Comparison of ENCODE assay signal across 9 mouse cellular contexts in the genomic region with DNA sequence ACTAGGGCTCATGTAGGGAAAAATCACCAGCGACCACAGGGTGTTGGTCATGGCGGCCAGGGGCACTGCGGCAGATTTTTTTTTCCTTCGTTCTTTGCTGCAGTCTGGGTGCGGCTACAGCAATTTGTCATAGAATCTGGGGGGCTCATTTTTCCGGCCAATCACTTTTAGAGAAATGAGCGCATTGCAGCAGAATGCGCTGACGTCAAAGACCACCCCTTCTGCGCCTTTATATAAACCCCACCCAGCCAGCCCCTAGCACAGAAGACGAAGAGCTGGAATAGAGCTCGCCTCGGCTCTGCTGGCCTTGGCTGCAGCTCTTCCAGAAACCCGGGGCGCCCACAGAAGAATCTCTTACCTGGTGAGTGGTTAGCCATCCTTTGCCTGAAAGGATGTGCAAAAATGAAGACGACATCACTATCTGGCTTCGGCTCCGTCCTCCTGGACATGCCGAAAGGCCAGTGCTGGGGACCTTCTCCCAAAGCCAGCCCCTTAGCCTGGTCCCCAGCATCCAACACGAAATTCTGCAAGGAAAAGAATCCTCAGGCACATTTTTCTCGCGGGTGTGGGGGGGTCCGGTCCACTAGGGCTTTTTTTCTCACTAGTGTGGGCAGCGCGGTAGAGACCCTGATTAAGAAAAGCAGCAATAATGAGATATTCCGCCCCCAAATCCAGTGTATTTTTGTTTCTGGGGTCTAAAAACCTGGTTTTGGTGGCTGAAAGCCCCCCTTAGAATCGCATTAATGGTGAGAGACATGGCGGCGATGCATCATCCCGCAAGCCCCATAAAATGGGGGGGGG. TPM values are rescaled to one million over a fixed set of nuclear protein-coding genes. Genes with fewer than 3 reads are reported as not detected.
A peak's percentile ranks its signal among the peaks of the same experiment; 100 is the strongest.
DNase-seq lines count a peak whose midpoint lies in the region; ATAC-seq lines count a peak whose summit lies in the region.
"Had no signal": no experiment of that assay in that cellular context is flagged by ENCODE, and none has a peak within 500 bp of the region (broad histone marks: within the 10 kb centered on the region; RNA-seq: fewer than 3 reads in every experiment).

No protein-coding gene starts in this region.

- H3K27ac ChIP-seq in hindbrain, embryonic 16.5 days (ENCODE audit: low read depth, low read length) = peak overlapping the region; percentile 87
- H3K27ac ChIP-seq: macrophage had no signal

- WGBS in hindbrain, embryonic 16.5 days = 49% methylated on average over 30 of the region's 30 CpGs

- H3K9me3 ChIP-seq in hindbrain, embryonic 16.5 days (ENCODE audit: control insufficient read depth, low read length) = peaks cover 21% of the 10 kb centered on the region

- peak; percentile 36 to 54 for DNase-seq in kidney, postnatal 4 days
- no peak for DNase-seq in kidney, postnatal 25 days
- peak; percentile 83 for DNase-seq in embryo, embryonic 10.5 days (ENCODE audit: low spot score)
- peak; percentile 58 for DNase-seq in gastrocnemius, postnatal 10 days
- DNase-seq in liver = peak; percentile 49
- peak; percentile 70 for DNase-seq in retina, embryonic 14.5 days (ENCODE audit: low spot score)
- DNase-seq in spleen, postnatal 36 days (ENCODE audit: low spot score in 2 of 2) = no peak

- peak overlapping the region; percentile 51 for H3K4me3 ChIP-seq in hindbrain, embryonic 16.5 days (ENCODE audit: low read length)

- H3K4me2 ChIP-seq in hindbrain, embryonic 16.5 days (ENCODE audit: low read length) = peak overlapping the region; percentile 57

- ATAC-seq in hindbrain, embryonic 16.5 days = peak; percentile 52; the same call in 1 of the 2 replicates

- peak overlapping the region; percentile 61 for H3K9ac ChIP-seq in hindbrain, embryonic 16.5 days (ENCODE audit: low read depth, low read length)

- H3K27me3 ChIP-seq in hindbrain, embryonic 16.5 days (replicated peaks; ENCODE audit: control insufficient read depth, insufficient read depth, low read length) = no peaks in the 10 kb centered on the region

- H3K4me1 ChIP-seq in hindbrain, embryonic 16.5 days (ENCODE audit: control insufficient read depth, insufficient read depth, low read depth, low read length) = peaks cover 2% of the 10 kb centered on the region

- peaks cover 2% of the 10 kb centered on the region; the same call in 1 of the 2 replicates for H3K36me3 ChIP-seq in hindbrain, embryonic 16.5 days (ENCODE audit: control insufficient read depth, insufficient read depth, low read length)

RNA-seq across cellular contexts. Expression of a gene that starts 59.2 kb away (rescaled TPM):
- total RNA-seq in gastrocnemius, postnatal 10 days (2021) = 10 to 100 TPM in 1 of 2 experiments, 1 to 10 TPM in 1; 3.0 to 14.0 TPM
- polyA plus RNA-seq in hindbrain, embryonic 16.5 days (2015; fragmentation: Nextera tagmentation; extraction: Ambion mirVana) = 1.7 and 2.2 TPM in 2 replicates
- polyA plus RNA-seq: macrophage had no signal

Comparison
In these comparisons a context has a peak if more than half of its experiments do, and no peak if none do; other contexts are left out.
1. DNase-seq: peak in kidney, postnatal 4 days (2 of 2), embryo, embryonic 10.5 days (single experiment), gastrocnemius, postnatal 10 days (single experiment), liver (single experiment) and retina, embryonic 14.5 days (single experiment); none in kidney, postnatal 25 days (0 of 2) and spleen, postnatal 36 days (0 of 2).